Mouse (Mus musculus) heart, adult 11 months (tissue): Measurements from ENCODE around the gene Tbxas1.

Source experiments
- DNase-seq: peaks from one replicate; pipeline ENCODE4 v3.0.0; 2022

Tbxas1 gene

DNA sequence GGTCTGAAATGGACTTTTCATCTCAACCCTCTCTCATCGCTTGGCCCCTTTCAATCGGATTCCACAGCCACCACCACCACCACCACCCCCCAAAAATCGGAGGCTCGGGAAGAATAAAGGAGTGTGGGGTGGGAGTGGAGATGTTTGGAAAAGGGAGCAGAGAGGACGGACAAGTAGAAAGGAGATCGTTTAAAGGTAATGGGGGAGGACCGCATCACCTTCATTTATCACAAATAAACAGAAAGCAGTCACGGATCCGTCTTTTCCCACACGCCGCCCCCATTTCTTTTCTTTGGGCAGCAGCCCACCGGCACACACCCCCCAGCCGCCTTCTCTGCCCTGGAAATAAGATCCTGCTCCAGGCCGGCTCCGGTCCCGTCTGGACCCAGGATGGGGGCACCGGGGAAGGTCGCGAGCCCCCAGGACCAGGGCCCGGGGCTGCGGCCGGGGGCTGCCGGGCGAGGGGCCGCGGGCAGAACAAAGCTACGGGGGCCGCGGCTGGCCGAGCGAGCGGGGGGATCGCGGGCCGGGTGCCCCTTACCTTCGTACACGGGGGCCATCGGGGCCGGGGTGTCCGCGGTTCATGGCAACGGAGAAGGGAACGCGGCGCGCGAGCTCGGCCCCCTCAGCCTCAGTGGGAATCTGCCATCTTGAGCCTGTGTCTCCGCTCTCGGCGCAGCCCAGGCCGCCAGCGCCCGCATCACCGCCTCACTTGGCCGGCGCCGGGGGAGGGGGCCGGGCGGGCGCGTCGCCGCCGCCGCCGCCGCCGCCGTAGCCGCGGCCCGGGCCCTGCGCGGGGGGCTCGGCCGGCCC, at the start of gene Tbxas1:
TSS of gene Tbxas1 (plus strand) at position 147 of the 813 bp plus-strand sequence.
- peak; percentile 96 for DNase-seq

DNA sequence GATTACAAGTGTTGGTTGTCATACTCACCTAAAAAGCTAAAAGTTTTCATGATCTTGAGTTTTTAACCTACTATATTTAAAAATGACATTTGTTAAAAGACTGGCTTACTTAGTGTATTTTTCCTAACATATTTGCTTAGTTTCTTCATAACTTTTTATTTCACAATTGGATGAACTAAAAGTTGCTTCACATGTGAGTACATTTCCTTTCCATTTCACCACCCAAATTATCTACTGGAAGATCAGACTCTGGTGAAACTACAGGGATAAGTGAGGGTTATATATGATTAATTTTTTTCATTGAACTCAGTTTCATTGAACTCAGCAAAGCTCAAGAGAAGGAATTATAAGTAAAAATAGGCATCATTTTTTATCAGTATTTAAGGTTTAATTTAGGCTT, 49.3 kb upstream of the Tbxas1 start:
- DNase-seq: no peak

DNA sequence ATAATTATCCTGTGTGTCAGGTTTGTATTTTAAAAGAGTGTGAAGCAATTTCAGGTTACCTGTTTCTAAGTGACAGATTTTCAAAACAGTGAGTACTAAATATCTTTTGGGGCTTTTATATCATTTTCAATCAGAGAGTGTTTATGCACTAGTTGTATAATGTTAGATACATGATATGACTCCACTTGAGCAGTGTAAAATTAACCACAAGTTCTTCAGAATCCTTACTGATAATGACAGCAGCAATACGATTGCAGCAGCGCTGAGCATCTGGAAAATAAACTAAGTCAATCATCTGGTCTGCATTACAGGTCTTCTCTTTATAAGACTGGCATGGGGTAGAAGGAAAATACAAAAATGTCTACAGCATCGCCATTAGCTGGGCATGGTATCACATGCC, 48.3 kb upstream of the Tbxas1 start:
- DNase-seq: no peak

DNA sequence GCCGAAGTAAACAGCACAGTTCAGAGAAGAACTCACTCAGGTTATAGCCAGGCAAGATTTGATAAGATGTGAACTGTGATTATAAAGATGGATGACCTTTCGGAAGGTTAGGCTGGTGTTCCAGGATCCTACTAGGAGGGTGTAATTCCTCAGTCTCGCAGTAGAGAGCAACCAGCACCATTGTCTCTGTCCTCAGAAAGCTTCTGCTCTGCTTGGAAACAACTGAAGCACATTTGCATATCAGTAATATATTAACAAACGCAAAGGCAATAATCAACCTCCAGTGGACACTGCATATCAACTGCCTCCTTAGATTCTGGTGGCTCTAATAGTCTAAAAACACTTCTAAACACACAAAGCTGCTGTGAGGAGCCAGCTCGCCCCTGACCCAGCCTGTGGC, 47.8 kb upstream of the Tbxas1 start:
- peak; percentile 44 for DNase-seq

DNA sequence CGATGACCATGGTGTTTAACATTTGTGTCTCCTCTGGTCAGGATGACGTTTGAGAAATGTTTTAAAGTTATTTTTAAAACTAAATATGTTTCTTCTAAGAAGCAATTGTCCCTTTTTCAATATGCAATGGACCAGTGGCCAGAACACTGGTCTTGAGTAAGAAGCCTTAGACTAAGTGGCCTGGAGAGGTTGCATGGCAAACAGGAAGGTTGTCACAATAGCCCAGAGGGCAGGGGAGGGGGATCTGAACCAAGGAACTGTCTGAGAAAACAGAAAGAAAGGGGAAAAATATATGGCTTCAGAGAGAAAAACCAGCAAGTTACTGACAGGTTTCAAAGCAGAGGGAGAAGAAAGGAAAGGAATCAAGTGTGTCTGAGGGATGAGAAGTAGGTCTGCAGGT, 47.0 kb upstream of the Tbxas1 start:
- DNase-seq: peak; percentile 30

DNA sequence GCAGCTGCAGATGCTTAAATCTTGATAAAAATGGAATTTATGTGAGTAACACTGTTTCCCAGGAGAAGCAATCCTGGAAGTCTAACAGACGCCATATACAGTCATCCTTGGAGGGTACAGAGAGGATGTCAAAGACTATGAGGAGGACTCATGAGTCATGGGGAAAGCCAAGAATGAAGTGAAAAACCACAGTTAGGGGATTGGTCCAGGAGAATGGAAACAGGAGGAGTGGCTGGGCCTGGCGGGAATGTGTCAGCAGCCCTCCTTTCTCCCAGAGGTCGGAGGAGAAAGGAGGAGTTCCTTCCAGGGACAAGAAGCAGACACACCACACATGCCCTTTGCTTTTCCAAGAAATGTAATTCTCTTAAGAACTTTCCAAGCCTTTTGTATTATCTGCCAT, 45.8 kb upstream of the Tbxas1 start:
- DNase-seq: peak; percentile 79

DNA sequence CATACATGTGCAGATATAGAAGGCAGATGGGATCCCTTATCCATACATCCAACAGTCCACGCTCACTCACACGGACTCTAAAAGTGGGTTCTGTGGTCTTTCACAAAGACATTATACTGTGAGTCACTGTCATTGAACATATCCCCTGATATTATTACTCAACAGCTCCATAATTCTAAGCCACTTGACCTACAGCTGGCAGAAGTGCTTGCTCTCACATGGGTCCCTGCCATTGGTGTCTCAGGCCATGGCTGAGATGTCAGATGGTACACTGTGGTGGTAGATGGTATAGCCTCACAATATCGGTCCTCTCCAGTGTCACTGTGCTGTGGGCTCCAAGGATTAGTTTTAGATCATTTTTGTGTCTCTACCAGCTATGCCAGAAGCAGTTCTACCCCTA, 41.5 kb upstream of the Tbxas1 start:
- peak; percentile 62 for DNase-seq

DNA sequence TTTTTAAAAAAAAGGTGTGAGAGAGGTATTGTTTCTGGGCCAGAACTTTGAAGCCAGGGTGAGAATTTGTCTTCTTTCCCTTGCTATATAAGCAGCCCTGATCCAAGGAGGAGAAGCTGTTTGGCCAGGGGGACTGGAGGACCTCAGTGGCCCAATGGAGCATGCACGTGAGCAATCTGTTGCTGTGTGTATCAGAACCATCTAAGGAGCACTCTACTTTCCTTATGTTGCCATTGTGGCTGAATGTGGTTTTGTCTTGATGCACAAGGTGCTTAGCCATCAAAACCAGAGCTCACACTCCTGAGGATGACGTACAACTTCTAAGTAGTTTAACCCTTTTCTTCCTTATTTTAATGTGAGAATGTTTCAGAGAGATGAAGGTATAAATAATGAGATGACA, 40.5 kb upstream of the Tbxas1 start:
- peak; percentile 54 for DNase-seq

DNA sequence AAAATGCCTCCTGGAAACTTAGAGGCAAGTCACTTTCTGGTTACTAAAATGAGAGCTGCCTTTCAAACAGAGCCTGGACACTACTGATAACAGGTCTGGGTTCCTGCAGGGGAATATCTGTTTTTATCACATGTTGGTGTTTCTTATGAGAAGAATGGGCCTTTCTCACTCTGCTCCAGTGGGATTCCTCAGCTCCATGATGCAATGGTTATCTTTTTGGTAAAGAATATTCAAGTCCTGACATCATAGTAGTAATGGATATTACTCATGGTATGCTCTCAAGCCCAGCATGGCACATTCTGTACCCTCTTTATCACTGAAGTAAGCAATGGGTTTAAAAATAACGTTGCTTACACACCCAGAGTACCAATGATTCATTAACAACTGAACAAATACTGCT, 40.0 kb upstream of the Tbxas1 start:
- peak; percentile 27 for DNase-seq

DNA sequence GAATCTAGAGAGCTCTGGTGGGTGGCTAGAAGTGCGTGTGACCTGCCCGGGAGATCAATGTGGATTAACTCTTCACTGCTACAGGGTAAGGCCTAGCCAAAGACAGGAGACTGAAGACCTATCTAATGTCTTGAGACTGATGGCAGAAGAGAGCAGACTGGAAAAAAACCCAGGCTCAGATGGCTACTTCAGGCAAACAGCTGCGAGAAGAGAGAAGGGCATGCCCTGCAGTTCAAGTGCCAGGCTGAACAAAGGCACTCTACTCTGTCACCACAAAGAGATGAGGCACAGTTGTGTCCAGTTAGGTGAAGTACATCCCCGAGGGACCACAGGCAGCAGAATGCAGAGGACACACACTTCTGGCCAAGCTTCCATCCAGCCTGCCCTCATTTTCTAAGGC, 37.1 kb upstream of the Tbxas1 start:
- peak; percentile 63 for DNase-seq

DNA sequence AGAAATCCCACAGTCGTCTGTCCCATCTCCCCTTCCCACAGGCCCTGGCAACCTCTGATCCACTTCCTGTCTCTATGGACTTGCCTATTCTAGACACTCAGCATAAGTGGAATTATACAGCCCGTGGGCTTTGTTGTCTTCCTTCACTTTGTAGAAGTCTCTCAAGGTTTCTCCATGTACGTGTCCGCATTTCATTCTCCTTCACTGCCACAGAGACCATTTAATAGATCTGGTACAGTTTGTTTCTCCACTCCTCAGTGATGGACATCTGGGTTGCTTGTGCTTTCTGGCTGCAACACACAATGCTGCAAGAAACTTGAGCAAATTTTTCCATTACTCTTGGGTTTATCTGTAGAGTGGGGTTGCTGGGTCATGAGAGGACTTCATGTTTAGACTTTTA, 35.3 kb upstream of the Tbxas1 start:
- peak; percentile 76 for DNase-seq

DNA sequence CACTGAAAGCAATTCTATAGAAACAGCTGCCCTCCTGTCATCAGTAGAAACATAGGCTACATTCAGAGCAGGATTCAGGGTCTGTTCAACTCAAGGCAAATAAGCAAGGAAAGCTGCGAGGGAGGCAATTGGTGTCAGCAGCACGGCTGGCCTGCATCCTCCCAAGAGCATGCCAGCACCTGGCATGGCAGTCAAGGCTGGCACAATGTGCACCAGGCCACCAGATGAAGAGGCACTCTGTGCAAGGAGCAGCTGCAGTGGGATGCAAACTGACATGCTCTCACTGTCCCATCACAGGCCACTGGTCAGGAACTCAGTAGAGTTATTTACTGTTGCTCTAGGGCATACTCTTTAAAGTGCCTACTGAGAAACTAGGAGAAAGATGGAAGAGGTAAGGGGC, 34.8 kb upstream of the Tbxas1 start:
- peak; percentile 91 for DNase-seq

DNA sequence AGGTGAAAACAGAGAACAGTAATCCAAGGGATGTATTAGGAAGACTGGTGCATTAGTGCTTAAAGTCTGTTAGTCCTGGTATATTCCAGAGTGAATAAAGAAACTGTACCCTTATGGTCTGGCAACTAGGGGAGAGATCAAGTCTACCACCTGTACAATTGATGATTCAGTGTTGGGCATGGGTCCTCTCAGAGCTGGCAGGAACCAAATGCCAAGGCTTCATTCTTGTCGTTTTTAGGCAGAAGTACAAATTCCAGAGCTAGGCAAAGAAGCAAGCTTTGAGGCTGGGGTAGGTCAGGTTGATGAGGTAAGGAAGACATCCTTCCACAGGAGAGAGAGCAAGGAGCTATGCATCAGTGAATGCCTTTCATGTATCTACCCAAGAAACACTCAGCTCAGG, 34.4 kb upstream of the Tbxas1 start:
- peak; percentile 66 for DNase-seq

DNA sequence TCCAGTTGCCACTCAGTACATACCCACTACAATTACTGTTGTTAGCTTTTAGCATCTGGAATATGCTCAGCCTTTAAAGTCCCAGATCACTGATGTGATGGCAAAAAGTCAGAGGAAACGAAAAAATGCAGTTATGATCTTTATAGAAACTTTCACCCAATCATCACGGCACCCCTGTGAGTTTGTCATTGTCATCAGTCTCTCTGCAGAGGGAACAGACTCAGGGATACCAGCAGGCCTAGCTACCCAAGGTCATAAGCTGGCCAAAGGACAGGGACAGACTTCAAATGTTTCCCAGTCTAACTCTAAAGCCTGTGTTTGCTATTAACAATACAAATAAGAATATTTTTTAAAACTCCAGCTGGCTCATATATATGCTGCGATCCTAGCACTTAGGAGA, 33.7 kb upstream of the Tbxas1 start:
- DNase-seq: peak; percentile 83

DNA sequence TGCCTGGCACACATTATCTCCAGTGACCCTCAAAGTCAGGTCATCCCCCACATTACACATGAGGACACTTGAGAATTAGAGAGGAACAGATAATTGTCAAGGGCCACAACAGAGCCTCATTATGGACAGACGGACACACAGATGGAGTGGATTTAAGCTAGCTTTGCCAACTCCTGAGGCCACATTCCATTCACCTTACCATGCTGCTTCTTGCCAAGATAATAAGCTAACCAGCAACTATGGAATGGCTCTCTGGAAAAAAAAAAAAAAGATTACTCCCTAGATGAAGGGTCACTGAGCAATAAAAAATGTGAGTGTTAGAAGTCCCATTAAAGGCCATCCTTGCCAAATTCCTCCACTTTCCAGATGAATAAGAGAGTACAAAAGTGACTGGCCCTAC, 30.1 kb upstream of the Tbxas1 start:
- peak; percentile 39 for DNase-seq

DNA sequence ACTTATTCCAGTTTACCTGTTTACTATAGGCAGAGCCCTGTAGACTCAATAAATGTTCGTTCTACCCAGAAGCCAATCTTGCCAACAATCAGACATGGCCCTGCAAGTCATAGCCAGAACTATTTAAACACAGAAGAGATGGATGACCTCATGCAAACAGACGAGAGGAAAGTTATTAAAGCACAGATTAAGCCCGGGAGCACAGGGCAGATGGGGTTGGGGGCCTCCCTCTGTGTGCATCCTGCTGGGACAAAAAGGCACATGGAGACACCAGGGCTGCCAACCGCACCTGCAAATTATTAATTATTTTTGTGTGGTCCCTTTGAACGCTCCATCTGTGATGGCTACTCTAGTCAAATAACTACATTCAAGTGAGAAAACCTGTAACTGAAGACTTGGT, 29.3 kb upstream of the Tbxas1 start:
- DNase-seq: peak; percentile 40

DNA sequence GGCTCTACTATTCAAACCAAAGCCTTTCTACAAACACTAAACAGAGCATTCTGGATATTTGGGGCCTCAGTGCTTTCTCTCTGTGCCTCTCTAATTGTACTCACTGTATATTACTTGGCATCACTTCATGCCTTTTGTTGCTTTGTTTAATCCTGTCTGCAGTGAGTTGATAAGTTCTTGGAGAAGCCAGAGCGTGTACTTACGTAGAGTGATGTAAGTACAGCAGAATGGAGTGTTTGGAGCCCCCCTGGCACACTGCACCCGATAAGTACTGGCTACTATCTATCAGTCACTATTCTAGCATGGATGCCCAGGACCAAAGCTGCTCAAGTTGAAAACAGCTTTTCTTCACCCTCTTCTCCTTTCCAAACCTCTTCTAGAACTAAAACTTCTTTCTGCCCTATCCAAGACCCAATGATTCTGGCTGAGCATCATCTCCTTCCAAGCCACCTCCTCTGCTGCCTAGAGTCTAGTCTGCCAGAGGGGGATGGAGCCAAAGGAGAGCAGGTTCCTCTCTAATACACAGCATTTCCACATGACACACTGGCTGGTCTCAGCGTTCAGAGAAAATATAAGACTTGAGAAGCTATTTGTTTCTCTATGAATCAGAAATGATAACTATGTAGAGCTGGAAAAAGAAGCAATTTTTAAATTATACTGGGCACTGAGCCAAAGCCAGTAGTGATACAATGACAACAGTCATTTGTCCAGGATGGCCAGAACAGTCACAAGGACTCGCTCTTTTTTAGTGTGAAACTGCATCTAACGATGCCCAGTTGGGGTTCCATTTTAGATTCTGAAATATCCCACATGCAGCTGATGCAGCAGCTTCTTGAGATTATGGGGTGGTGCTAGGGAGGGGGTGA, 28.6 kb upstream of the Tbxas1 start:
- peak; percentile 79 for DNase-seq

DNA sequence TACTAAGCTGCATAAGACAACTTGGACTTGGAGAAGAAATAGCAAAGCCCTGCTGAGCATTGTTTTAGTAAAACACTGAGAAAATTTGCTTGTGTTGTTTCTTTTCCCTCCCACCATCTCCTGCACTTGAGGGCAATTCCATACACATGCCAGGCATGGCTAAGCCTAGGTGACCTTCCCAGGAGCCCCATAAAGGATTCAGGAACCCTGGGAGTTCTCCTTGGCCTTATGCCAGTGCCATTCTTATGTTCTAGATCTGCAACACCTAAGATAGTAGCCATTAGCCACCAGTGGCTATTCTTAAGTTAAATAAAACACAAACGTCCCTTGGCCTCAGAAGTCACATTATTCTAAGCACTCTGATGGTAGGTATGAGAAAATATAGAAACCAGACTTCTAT, 27.8 kb upstream of the Tbxas1 start:
- peak; percentile 66 for DNase-seq

DNA sequence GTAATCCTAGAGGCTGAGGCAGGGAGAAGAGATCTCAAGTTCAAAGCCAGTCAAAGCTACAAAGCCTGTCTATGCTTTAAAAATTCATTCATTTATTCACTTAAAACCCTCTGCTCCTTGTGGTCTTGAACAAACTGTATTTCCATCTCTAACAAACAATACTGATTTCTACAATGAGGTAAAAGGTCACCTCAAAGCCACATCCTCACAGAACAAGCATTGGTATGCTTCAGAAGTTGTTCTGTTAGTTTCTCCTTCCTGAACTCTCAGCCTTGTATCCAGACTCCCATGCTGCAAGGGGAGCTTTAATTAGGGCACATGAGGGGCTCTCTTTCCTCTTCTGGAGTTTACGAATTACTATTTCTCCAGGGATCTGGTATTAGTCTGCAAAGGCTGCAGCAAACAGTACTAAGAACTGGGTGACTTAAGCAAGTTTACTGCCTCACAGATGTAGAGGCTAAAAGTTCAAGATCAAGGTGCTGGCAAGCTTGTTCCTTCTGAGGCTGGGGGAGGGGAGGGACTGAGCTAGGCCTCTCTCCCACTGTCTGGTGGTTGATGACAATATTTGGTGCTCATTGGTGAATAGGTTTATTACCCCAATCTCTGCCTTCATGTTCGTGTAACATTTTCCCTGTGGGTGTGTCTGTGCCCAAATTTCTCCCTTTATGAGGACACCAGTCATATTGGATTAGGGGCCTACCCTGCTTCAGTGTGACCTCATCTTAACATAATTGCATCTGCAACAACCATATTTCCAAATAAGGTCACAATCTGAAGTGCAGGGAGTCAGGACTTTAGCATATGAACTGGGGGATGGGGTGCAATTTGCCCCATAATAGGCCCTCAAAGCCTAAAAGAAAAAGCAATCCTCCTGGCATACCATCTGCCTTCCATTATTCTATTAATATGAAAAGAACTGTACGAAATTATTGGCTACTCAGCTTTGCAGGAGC, 27.0 kb upstream of the Tbxas1 start:
- DNase-seq: peak; percentile 59

DNA sequence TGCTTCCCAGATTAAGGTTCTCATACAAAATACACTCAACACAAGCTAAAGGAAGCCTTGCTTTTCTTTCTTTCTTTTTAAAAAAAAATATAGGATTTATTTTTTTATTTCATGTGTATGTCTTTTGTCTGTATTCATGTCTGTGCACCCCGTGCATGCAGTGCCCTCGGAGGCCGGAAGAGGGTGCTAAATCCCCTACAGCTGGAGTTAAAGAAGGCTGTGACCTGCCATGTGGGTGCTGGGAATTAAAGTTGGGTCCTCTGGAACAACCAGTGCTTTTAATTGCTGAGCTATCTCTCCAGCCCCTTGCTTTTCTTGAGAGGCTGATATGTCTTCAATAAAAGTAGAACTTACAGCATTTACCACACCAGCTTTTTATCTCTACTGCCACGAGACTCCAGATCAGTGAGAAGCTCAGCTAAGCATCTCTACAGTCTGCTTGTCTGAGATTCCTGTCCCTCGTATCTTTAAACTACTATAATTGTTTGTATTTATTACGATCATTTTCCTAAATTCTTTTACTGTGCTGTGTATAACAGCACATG, 24.4 kb upstream of the Tbxas1 start:
- DNase-seq: peak; percentile 61

DNA sequence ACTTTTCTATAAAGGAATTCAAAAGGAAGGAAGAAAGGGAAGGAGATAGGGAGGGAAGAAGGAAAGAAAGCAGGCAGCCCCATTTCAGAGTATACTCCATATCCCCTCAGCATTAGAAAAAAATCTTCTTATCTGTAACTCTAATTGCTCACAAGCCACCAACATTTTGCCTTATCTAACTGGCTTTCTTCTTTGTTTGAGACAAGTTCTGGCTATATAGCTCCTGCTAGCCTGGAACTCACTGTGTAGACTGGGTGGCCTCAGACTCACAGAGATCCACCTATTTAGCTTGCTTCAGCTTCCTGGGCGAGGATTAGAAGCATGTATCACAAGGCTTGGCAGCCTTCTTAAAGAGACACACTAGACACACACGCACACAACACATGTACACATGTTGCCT, 23.5 kb upstream of the Tbxas1 start:
- DNase-seq: peak; percentile 37

DNA sequence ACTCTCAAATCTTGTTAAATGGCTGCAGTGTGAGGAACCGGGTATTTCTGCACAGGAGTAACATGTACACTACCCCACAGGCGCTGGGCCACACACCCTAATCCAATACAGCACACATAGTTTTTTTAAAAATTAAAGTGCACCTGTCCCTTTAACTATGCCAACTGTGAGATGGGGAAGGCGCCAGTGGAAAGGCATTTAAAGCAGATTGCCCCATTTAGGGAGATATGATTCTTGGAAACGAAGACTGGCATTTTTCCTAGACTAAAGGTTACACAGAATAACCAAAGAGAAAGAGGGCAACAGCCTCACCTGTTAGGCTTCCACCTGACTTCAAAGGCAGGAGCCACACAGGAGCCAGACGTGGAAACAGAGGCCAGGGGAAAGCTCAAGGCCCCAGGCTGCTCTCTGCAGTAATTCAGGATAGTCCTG, 21.6 kb upstream of the Tbxas1 start:
- peak; percentile 83 for DNase-seq

DNA sequence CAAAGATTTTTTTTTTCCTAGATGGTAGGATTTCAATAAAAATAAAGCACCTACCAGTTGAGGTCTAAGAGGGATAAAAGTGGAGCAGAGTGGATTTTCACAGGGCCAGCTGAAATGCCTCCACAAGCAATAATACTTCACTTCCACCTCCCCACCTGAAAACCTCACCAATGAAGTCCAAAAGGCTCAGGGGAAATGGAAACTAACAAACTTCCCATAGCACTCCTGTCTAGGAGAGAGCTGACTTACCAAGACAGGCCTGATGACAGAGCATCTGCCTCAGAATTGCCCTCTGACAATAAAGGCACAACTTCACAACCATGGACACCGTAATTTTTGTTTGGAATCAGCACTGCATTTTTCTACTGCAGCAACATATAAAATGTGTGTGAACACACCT, 15.4 kb upstream of the Tbxas1 start:
- peak; percentile 61 for DNase-seq
